Mouse (Mus musculus) heart, embryonic 13.5 days (tissue): ENCODE results near the gene Swsap1. TPM values are rescaled to one million over a fixed set of nuclear protein-coding genes. Genes with fewer than 3 reads are reported as not detected.

Source experiments
- ATAC-seq: fragments of 200-750 bp; cut with Nextera tagmentation; 2 replicates; pipeline ENCODE4 v1.8.0; 2017; ENCODE audit warnings: moderate TSS enrichment; ENCODE audit not compliant: insufficient number of reproducible peaks, low FRiP score, low TSS enrichment; ENCODE audit errors: extremely low read depth
- H3K27ac ChIP-seq: fragments of 300-500 bp; sonication (generic); replicated peaks from 2 replicates; pipeline ENCODE4 v1.5.1; 2015; ENCODE audit warnings: moderate library complexity, mild to moderate bottlenecking, inconsistent platforms
- H3K27me3 ChIP-seq: fragments of 300-500 bp; sonication (generic); replicated peaks from 2 replicates; pipeline ENCODE4 v1.6.1; 2015; ENCODE audit warnings: mild to moderate bottlenecking, inconsistent platforms
- H3K36me3 ChIP-seq: fragments of 300-500 bp; sonication (generic); 2 replicates; pipeline ENCODE4 v1.6.1; 2015; ENCODE audit warnings: mild to moderate bottlenecking, inconsistent platforms
- H3K4me1 ChIP-seq: fragments of 300-500 bp; sonication (generic); 2 replicates; pipeline ENCODE4 v1.6.1; 2015; ENCODE audit warnings: inconsistent platforms
- H3K4me2 ChIP-seq: fragments of 300-500 bp; sonication (generic); 2 replicates; pipeline ENCODE4 v1.6.1; 2015; ENCODE audit warnings: inconsistent platforms, mild to moderate bottlenecking, moderate library complexity
- H3K4me3 ChIP-seq: fragments of 300-500 bp; sonication (generic); 2 replicates; pipeline ENCODE4 v1.5.1; 2015; ENCODE audit warnings: moderate library complexity, mild to moderate bottlenecking, inconsistent platforms
- H3K9ac ChIP-seq: fragments of 300-500 bp; sonication (generic); 2 replicates; pipeline ENCODE4 v1.6.1; 2015; ENCODE audit warnings: inconsistent platforms, mild to moderate bottlenecking, moderate library complexity
- H3K9me3 ChIP-seq: fragments of 300-500 bp; sonication (generic); 2 replicates; pipeline ENCODE4 v1.6.1; 2016; ENCODE audit warnings: inconsistent platforms
- WGBS: fragments of 180-500 bp; shearing (Covaris S2); methylation state at CpG from one replicate; pipeline ENCODE4 v1.1.7; 2015; ENCODE audit warnings: mixed read lengths; 5-methylcytosine and 5-hydroxymethylcytosine counted together
- polyA plus RNA-seq: library from polyadenylated mRNA; unstranded; fragments of >200 nt; fragmentation: Nextera tagmentation; extraction: Ambion mirVana; gene quantifications from 2 replicates; pipeline ENCODE4 v1.2.1, GENCODE M21; 2015

Gene Swsap1
- polyA plus RNA-seq, 1 experiment from 2014 or later, result 5.7 TPM

DNA sequence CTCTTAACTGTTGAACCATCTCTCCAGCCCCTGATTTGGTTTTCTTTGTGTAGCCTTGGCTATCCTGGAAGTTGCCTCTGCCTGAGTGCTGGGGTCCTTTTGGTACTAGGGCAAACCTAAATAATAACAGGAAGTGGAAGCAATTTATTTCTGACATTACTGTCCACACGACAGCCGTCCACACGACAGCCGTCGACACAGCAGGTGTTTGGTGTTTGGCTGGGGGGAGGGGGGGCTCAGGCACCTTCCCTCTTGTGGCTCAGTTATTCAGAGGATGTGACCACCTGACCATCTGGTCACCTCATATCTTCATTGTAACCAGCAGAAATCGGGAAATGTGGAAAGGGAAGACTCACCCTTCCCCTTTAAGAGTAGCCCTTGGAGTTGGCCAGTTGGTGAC is 13.3 kb downstream of the Swsap1 start:
- H3K9me3 ChIP-seq, result no peaks in the 10 kb centered on the region
- H3K4me1 ChIP-seq, result 0 out of 2 replicates have a peak, but pooled peaks cover 3% of the 10 kb centered on the region
- ATAC-seq, result no peak
- H3K9ac ChIP-seq, result no peak overlapping the region
- H3K27me3 ChIP-seq, result peaks cover 26% of the 10 kb centered on the region; the same call in 1 of the 2 replicates
- H3K4me3 ChIP-seq, result no peak overlapping the region
- H3K4me2 ChIP-seq, result no peak overlapping the region
- H3K36me3 ChIP-seq, result no peaks in the 10 kb centered on the region
- H3K27ac ChIP-seq, result no peak overlapping the region
- 50% methylated on average over 6 of the region's 6 CpGs for WGBS

DNA sequence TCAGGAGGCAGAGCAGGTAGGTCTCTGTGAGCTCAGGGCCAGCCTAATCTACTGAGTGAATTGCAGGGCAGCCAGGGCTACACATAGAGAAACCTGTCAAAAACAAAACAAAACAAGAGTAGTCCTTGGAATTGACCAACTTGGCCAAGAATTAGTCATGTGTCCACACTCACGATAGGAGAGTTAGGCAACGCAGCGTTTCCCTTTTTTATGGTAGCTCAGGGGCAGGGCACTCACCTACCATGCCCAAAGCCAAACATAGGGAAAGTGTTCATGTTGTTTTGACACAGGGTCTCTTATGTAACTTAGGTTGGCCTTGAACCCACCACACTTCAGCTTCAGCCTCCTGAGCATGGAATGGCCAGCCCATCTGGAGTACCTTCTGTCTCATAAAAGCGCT is 13.7 kb downstream of the Swsap1 start:
- H3K27me3 ChIP-seq, result peaks cover 26% of the 10 kb centered on the region; the same call in 1 of the 2 replicates
- H3K36me3 ChIP-seq, result no peaks in the 10 kb centered on the region
- H3K27ac ChIP-seq, result no peak overlapping the region
- WGBS, result 86% methylated on average over 4 of the region's 4 CpGs
- no peaks in the 10 kb centered on the region for H3K4me1 ChIP-seq
- H3K9me3 ChIP-seq, result no peaks in the 10 kb centered on the region
- H3K4me2 ChIP-seq, result no peak overlapping the region
- H3K9ac ChIP-seq, result no peak overlapping the region
- ATAC-seq, result no peak
- no peak overlapping the region for H3K4me3 ChIP-seq

DNA sequence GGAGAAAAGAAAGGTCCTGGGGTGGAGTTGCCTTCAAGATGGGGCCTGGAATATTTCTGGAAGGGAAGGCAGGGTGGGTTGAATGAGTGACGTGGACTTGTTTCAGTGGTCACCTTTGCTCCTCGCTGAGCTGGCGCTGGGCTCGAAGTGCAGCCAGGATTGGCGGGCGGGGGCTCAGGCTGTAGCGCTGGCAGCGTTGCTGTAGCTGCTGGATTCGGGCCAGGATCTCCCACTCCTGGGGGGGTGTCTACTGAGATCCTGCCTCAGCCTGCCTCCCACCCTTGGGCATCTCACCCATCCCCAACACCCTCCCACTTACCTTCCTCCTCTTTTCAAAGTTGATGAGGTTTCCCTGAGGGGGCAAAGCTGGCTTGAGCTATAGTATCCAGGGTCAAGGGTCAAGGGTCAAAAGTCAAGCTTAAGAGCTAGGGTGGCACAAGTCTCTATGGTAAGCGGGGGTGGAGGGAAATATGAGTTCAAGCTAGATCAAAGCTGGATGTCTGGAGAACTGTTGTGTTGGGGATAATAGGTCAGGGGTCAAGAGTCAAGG is 21.1 kb downstream of the Swsap1 start:
- no peak for ATAC-seq
- WGBS, result 84% methylated on average over 10 of the region's 10 CpGs
- no peaks in the 10 kb centered on the region for H3K4me1 ChIP-seq
- H3K4me3 ChIP-seq, result no peak overlapping the region
- H3K36me3 ChIP-seq, result no peaks in the 10 kb centered on the region
- H3K9me3 ChIP-seq, result no peaks in the 10 kb centered on the region
- no peak overlapping the region for H3K9ac ChIP-seq
- no peak overlapping the region for H3K27ac ChIP-seq
- peaks cover 27% of the 10 kb centered on the region for H3K27me3 ChIP-seq
- H3K4me2 ChIP-seq, result no peak overlapping the region

DNA sequence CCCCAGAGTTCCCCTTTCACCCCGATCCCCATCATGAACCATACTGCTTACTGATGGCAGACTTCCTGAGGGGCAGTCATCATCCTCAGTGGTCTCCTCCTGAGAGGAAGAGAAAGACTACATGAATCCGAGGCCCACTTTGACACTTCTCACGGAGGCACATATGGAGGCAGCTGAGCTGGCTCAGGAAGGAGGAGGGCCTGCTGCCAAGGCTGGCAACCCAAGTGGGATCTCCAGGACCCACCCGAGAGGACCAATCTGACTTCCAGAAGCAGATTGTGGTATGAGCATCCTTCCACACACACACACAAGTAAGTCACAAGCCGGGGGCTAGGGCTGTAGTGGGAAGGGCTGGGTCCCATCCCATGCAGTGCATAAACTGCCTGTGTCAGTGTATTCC is 21.8 kb downstream of the Swsap1 start:
- no peaks in the 10 kb centered on the region for H3K36me3 ChIP-seq
- WGBS, result 70% methylated on average over 5 of the region's 5 CpGs
- H3K27ac ChIP-seq, result no peak overlapping the region
- H3K4me2 ChIP-seq, result no peak overlapping the region
- peaks cover 31% of the 10 kb centered on the region for H3K27me3 ChIP-seq
- H3K4me1 ChIP-seq, result no peaks in the 10 kb centered on the region
- no peak for ATAC-seq
- no peaks in the 10 kb centered on the region for H3K9me3 ChIP-seq
- H3K4me3 ChIP-seq, result no peak overlapping the region
- H3K9ac ChIP-seq, result no peak overlapping the region

DNA sequence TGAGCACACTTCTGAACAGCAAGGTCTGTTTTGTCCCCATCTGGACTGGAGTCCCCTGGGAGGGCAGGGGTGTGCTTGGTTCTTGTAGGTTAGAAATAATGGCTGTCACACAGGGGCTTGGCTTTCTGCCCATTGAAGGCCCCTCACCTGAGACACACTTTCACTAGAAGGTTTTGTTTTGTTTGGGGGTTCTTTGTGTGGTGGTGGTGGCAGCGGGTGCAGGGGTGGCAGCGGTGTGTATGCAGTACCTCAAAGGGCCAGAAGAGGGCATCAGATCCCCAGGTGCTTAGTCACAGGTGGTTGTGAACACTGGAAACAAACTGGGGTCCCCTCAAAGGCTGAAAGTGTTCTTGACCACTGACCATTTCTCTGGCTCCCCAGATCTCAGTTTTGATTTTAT is 22.4 kb downstream of the Swsap1 start:
- ATAC-seq, result no peak
- no peak overlapping the region for H3K9ac ChIP-seq
- H3K4me3 ChIP-seq, result no peak overlapping the region
- H3K9me3 ChIP-seq, result no peaks in the 10 kb centered on the region
- no peak overlapping the region for H3K27ac ChIP-seq
- WGBS, result 21% methylated on average over 2 of the region's 2 CpGs
- H3K36me3 ChIP-seq, result no peaks in the 10 kb centered on the region
- H3K4me1 ChIP-seq, result no peaks in the 10 kb centered on the region
- peaks cover 36% of the 10 kb centered on the region for H3K27me3 ChIP-seq
- no peak overlapping the region for H3K4me2 ChIP-seq

DNA sequence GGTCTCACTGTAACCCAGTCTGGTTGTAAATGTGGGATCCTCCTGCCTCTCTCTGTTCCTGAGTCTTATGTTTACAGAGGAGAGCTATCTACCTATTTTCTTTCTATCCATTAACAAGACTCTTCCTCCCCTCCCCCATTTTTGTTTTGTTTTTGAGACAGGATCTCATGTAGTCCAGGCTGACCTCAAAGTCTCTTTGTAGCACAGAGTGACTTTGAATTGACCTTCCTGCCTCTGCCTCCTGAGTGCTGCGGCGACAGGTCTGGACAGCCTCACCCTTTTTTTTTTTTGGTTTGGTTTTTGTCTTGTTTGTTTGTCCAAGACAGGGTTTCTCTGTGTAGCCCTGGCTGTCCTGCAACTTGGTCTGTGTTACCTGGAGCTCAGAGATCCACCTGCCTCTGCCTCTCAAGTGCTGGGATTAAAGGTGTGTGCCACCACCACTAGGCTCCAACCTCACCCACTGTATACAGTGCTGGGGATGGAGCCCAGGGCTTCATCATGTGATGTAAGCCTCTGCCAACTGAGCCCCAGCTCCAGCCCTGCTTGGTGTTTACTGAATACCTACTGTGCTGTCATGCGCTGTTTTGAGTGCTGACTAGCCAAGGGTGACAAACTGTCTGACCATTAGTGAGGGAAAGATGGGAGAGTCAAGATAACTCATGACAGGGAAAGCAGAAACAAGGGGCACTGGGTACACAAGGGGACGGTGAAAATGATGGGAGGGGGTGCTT is 23.0 kb downstream of the Swsap1 start:
- no peak overlapping the region for H3K4me3 ChIP-seq
- ATAC-seq, result no peak

DNA sequence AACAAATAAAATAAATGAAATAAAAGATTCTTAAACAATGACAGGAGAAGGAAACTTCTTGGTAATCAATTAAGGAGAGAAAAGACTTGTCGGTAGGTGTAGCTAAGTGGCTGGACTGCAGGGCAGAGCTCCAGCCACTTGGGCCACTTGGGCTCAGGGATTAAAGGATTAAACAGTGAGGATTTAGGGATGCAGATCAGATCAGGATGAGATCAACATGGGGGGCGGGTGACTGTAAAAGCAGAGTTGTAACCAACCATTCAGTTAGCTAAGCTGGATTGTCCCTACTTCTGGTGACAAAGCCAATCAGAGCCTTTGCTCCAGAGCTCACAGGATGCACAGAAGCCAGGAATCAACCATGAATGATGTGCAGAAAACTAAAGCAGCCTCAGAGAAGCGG is 28.4 kb downstream of the Swsap1 start:
- no peak overlapping the region for H3K27ac ChIP-seq
- no peaks in the 10 kb centered on the region for H3K9me3 ChIP-seq
- H3K4me2 ChIP-seq, result no peak overlapping the region
- no peak overlapping the region for H3K9ac ChIP-seq
- ATAC-seq, result no peak
- WGBS, result 14% methylated on average over 3 of the region's 3 CpGs
- H3K4me3 ChIP-seq, result no peak overlapping the region
- H3K27me3 ChIP-seq, result peaks cover 94% of the 10 kb centered on the region
- H3K4me1 ChIP-seq, result peaks cover 12% of the 10 kb centered on the region
- H3K36me3 ChIP-seq, result no peaks in the 10 kb centered on the region

More for the DNA sequence above, 23.0 kb downstream of the Swsap1 start:
- Histone ChIP-seq H3K4me1 (no peaks in the 10 kb centered on the region), H3K27ac (no peak overlapping the region), H3K9me3 (no peaks in the 10 kb centered on the region), H3K4me2 (no peak overlapping the region), H3K27me3 (peaks cover 42% of the 10 kb centered on the region), H3K9ac (no peak overlapping the region), H3K36me3 (no peaks in the 10 kb centered on the region)
- 80% methylated on average over 4 of the region's 4 CpGs for WGBS

DNA sequence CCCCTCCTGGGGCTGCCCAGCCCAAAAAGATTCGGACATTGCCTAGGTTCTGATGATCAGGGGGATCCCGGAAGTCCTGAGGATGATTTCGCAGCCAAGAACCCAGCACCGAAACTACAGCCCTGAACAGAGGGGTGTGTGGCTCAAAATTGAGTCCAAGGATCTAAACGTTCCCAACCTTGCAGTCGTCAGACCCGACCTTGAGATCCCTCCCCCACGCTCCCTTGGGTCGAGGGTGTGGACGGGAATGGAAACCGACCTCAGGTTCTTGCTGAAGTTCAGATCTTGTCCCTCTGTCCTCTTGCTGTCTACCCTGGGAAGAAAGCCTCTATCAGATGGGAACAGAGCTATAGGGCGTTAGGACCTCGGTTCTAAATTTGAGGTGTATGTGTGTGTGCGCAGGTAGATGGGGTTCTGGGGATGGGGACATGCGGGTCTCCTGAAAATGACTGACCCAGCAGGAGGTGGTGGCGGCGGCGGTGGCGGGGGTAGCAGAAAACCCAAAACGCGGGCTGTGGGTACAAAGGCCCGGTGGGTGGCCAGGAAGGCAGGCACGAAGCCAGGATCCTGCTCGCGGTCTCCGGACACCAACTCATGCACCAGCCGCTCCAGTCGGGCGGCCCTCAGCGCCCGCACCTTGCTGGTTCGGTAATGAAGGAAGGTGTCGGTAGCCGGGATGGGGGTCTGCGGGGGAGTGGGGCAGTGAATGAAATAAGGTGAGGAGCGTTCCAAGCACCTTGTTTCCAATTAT is 32.2 kb downstream of the Swsap1 start:
- peak overlapping the region; percentile 88 for H3K4me2 ChIP-seq
- peak overlapping the region; percentile 58 for H3K4me3 ChIP-seq
- H3K9ac ChIP-seq, result 0 out of 2 replicates have a peak overlapping the region, but pooled peaks have one; percentile 75
- H3K4me1 ChIP-seq, result peaks cover 23% of the 10 kb centered on the region
- H3K36me3 ChIP-seq, result no peaks in the 10 kb centered on the region
- no peaks in the 10 kb centered on the region for H3K9me3 ChIP-seq
- no peak for ATAC-seq
- H3K27me3 ChIP-seq, result peaks cover 99% of the 10 kb centered on the region
- WGBS, result 5% methylated on average over 36 of the region's 36 CpGs
- H3K27ac ChIP-seq, result no peak overlapping the region

DNA sequence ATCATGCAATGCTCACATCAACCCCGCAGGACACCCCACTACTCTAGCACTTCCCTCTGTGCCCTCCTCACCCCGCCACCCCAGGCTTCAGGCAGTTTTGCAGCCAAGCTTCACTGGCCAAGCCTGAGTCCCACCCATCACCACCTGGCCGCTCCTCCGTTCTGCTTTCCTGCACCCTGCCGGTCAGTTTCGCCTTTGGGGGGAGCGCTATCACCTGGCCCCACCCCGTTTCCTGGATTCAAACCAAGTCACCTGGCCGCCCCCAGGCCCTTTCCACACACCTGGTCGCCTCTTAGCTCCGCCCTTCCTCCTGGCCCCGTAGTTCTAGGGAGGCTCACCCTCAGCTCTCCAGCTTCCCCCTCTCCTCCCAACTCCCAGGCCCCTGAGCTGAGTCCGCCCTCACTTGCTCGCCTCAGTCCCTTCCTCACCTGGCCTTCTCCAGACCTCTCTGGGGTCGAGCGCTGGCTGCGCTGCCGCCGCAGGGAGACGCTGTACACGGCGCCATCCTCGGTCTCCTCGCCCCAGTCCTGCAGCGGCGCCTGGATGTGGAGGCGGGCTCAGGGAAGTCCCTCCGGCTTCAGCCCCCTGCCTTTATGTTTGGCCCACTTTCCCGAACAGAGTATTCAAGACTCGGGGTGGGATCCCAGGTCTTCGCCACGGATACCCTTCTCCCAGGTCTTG is 33.0 kb downstream of the Swsap1 start:
- H3K4me2 ChIP-seq, result peak overlapping the region; percentile 88

DNA sequence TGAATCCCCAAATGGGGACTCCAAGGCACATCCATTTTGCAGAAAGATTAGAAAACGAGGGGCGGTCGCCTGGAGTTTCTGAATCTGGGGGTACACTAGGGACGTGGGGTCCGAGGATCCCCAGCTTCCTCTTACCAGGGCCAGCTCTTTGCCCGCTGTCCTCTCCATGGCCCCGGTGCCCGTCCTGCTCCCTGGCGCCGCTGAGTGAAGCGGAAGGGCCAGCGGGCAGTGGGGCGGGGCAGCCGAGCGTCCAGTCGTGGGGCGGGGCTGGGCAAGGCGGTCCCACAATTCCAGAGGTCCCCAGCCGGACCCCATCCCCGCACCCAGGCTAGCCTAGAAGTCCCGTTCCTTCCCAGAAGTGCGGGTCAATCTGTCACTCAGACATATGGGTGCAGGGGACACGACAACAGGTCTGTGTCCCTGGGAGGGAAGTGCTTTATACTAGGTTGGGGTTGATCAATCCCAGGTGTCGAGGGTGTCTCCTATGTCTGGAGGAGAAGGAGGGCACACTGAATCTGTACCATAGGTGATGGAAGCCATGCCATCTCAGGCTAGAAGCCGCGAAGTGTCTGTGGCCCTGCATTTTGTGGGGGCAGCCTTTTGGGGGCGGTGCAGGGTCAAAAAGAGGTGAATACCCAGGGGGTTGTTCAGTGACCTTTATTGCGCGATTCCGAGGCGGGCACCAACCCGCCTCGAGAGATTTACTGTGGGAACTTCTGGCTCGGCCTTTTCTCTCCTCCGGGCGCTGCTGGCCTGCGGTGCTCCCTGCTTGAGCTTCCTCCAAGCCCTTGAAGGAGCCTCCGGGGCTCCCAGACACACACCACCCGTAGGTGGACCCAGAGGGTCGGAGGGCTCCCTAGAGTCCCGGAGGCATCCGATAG is 33.9 kb downstream of the Swsap1 start, which contains the start of gene Rgl3:
Gene Rgl3 (minus strand): TSS at position 217 of the 881 bp plus-strand sequence.
- Histone ChIP-seq H3K36me3 (no peaks in the 10 kb centered on the region), H3K27ac (no peak within 1 kb of the TSS), H3K27me3 (peaks cover 97% of the 10 kb centered on the region), H3K4me3 (peak within 1 kb of the TSS; percentile 58), H3K9ac (peak within 1 kb of the TSS; percentile 75), H3K4me2 (peak within 1 kb of the TSS; percentile 88), H3K9me3 (no peaks in the 10 kb centered on the region), H3K4me1 (peaks cover 23% of the 10 kb centered on the region)
- ATAC-seq, result no peak
- under 1% methylated on average over 42 of the region's 42 CpGs for WGBS

More for the DNA sequence above, 33.0 kb downstream of the Swsap1 start:
- Histone ChIP-seq H3K9me3 (no peaks in the 10 kb centered on the region), H3K36me3 (no peaks in the 10 kb centered on the region), H3K9ac (peak overlapping the region; percentile 75), H3K27me3 (peaks cover 99% of the 10 kb centered on the region), H3K4me1 (peaks cover 23% of the 10 kb centered on the region), H3K4me3 (peak overlapping the region; percentile 58), H3K27ac (no peak overlapping the region)
- 2% methylated on average over 32 of the region's 32 CpGs for WGBS
- ATAC-seq, result no peak
